Mouse (Mus musculus): Measurements from ENCODE around the gene Ascc2.

The Ascc2 gene

DNA sequence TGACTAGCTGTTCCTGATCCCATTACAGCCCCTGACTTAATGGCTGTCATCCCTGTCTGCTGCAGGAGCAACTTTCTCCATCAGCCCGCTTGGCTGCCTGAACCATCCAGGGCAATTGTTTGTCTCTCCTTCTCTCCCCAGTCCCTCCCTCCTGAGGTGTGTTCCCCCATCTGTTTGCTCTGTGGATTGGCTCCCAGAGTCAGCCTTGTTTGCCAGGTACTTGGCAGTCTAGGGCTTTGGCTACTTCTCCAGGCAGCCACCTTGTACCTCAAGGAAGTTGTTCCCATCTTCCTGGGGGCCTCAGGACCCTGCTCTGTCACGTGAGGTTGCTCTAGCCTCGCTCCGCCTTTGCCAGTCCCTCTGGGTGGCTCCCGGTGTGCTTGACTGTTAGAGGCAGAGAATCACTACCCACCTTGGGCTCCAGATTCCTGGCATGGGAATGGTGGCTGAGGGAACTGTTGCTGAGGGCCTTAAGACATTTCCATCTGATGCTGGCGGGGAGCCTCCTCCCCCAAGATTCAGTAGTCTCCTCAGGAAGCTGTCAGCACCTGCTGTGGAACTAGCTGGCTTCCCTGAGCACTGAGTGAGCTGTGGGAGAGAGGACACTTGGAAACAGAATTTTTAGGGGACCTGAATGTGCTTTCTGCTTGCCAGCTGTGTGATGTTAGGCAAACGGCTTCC, 83.5 kb downstream of the Ascc2 start:
- no peak for DNase-seq (ENCODE audit: low spot score)

DNA sequence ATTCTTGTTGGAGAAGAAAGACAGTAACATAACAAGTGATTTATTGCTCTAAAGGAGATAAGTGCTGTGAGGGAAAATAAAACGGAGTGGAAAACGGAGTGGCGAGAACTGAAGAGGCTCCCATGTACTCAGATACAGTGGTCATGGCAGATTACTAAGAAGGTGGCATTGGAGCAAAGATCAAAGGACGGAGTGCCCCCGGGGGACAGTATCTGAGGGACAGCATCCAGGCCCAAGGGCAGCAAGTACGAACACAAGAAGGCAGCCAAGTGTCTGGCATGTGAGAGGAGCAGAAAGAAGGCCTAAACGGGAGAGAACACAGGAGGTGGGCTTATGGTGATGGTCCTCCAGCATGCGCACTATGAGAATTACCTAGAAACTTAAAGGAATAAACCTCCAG, 84.2 kb downstream of the Ascc2 start:
- DNase-seq (ENCODE audit: low spot score): no peak

DNA sequence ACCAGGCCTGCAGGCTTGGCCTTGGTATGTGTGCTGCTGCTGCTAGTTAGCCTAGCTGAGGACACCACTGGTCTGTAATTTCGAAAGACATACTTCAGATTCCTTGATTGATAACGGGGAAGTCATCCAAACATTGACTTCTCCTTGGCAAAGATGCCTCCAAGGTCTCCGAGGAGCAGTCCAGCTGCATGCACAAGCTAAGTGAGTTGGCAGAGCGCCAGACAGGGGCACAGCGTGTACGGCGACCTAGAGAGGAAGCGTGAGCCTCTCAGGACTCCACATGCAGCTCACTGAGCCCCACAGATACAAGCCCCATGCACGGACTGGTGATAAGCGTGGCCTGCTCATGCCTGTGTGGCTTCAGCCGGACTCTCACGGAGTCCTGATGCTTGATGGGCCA, 92.1 kb downstream of the Ascc2 start:
- DNase-seq (ENCODE audit: low spot score): peak; percentile 80

DNA sequence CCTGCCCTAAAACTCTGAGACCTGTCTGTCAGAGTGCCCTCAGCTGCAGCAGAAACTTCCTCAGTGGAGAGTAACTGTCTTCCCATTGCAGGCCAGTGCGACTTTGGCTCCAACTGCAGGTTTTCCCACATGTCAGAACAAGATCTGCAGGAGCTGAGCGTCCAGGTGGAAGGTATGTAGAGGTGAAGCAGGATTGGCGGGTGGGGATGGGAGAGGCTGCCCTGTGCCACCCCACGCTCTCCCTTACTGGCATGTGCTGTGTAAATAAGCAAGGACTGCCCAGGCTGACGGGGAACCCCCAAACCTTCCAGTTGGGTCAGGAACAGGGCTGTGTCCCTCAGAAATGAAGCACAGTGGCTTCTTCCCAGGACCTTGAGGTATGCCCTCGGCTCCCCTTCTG, 92.5 kb downstream of the Ascc2 start:
- peak; percentile 79 for DNase-seq (ENCODE audit: low spot score)

DNA sequence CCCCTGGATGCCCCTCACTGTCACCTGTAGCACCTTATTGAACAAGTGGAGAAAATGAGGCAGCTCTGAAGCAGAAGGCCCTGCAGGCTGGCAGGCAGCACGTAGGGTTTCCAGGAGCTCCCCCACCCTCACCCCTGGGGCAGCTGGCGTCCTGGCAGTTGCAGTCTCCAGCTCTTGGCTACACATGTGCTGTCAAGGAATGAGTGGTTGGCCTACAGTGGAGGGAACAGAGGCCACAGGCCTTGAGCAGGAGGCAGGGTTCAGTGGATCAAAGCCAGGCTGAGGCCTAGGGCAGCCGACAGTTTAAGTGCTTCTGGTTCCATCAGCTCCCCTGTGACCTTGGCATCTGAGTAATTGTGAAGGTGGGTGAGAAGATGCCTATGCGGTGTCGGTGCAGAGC, 93.4 kb downstream of the Ascc2 start:
- no peak for DNase-seq (ENCODE audit: low spot score)

DNA sequence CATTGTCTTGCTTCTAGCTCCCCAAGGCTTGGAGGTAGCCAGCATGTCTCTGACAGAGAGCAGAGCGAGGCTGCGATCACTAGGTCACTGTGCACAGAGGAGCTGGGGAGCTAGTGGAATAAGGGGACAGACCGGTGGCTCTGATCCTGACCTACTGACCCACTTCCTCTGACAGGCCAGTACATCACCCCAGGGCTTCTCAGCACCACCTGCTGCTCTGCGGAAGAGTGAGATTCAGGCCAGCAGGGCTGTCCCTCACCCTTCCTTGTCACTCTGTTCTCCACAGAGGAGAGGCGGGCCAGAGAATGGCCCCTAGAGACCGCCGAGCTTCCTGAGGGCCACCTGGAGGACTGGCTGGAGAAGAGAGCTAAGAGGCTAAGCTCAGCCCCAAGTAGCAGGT, 94.2 kb downstream of the Ascc2 start:
- no peak for DNase-seq (ENCODE audit: low spot score)

DNA sequence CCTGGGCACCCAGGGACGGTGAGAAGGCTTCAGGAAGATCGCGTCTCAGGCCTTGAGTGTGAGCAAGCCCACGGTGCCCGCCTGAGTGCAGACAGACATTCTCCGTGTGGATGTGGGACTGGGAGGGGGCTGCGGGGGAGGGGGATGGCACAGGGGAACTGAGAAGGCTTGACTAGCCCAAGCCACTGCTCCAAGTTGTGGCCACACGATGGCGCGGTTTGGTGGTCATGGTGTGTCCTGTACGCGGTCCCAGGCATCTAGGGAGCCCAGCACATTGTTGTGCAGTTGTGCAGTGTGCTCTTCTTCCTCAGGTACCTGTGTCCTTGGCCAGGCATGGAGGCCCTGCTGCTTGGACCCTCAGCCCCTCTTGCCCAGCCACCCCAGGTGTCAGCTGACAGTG, 96.6 kb downstream of the Ascc2 start:
- no peak for DNase-seq (ENCODE audit: low spot score)
